Mouse (Mus musculus) ES-E14 (cell line): Measurements from ENCODE around the gene Fam198a. TPM values are rescaled to one million over a fixed set of nuclear protein-coding genes. Genes with fewer than 3 reads are reported as not detected.

ENCODE experiments used
- DNase-seq: peaks from one replicate; pipeline ENCODE4 v3.0.0-alpha.2; 2013; ENCODE audit warnings: low read depth, low spot score
- H3K27ac ChIP-seq: 2 replicates; pipeline ENCODE4 v1.5.1; 2012; ENCODE audit warnings: low read depth, mild to moderate bottlenecking, low read length, moderate library complexity, mixed read lengths; ENCODE audit not compliant: poor library complexity, insufficient read depth, severe bottlenecking
- H3K36me3 ChIP-seq: 2 replicates; pipeline ENCODE4 v1.6.1; 2012; ENCODE audit warnings: mild to moderate bottlenecking, low read length, moderate library complexity, mixed read lengths; ENCODE audit not compliant: control insufficient read depth, poor library complexity, insufficient read depth, severe bottlenecking
- H3K4me1 ChIP-seq, 2 experiments: fragments of 150-350 bp in 1 of 2; sonication (generic) in 1 of 2; 2 replicates each; pipeline ENCODE4 v1.6.1; 2012; ENCODE audit warnings: low read length in 2 of 2, mild to moderate bottlenecking in 1 of 2, mixed read lengths in 1 of 2; ENCODE audit not compliant: control insufficient read depth in 2 of 2, insufficient read depth in 2 of 2, poor library complexity in 1 of 2
- H3K4me3 ChIP-seq, 2 experiments: fragments of 150-350 bp in 1 of 2; sonication (generic) in 1 of 2; 2 replicates each; pipeline ENCODE4 v1.5.1; 2012; ENCODE audit warnings: low read length in 2 of 2, low read depth in 1 of 2, mild to moderate bottlenecking in 1 of 2, mixed read lengths in 1 of 2; ENCODE audit not compliant: insufficient read depth in 1 of 2, poor library complexity in 1 of 2, severe bottlenecking in 1 of 2
- H3K9ac ChIP-seq: 2 replicates; pipeline ENCODE4 v1.6.1; 2012; ENCODE audit warnings: low read depth, mild to moderate bottlenecking, low read length, mixed read lengths; ENCODE audit not compliant: poor library complexity, insufficient read depth, severe bottlenecking
- H3K9me3 ChIP-seq: fragments of 150-350 bp; sonication (generic); 2 replicates; pipeline ENCODE4 v1.6.1; 2012; ENCODE audit warnings: low read depth, mild to moderate bottlenecking, low read length; ENCODE audit not compliant: control insufficient read depth, insufficient read depth
- CHD2 ChIP-seq: IDR thresholded peaks from 2 replicates; pipeline ENCODE4 v1.6.1; 2014; ENCODE audit warnings: mild to moderate bottlenecking, low read depth, low read length, inconsistent platforms
- HCFC1 ChIP-seq: IDR thresholded peaks from 2 replicates; pipeline ENCODE4 v1.6.1; 2012; ENCODE audit warnings: low read length, inconsistent platforms, borderline replicate concordance; ENCODE audit not compliant: insufficient read depth
- MAFK ChIP-seq: IDR thresholded peaks from 2 replicates; pipeline ENCODE4 v1.6.1; 2014; ENCODE audit warnings: mild to moderate bottlenecking, low read depth, low read length, inconsistent platforms; ENCODE audit not compliant: insufficient read depth
- ZC3H11A ChIP-seq: IDR thresholded peaks from 2 replicates; pipeline ENCODE4 v1.6.1; 2012; ENCODE audit warnings: low read depth, mild to moderate bottlenecking, inconsistent platforms, low read length, borderline replicate concordance
- ZNF384 ChIP-seq: IDR thresholded peaks from 2 replicates; pipeline ENCODE4 v1.6.1; 2012; ENCODE audit warnings: low read depth, low read length, inconsistent platforms
- in situ Hi-C, 2 experiments: fragments of 600-800 bp; cut with MboI; formaldehyde crosslinking; loops; one replicate each; pipeline ENCODE4 v1.15.1; 2025; ENCODE audit warnings: low sequenced_read_pairs in 2 of 2, inconsistent platforms in 1 of 2; ENCODE audit not compliant: unreplicated experiment in 2 of 2
- total RNA-seq: library from RNA; depleted of rRNA; stranded (reverse); fragments of 300-350 nt; gene quantifications from 2 replicates; pipeline ENCODE4 v1.2.3, GENCODE M21; 2012

Gene Fam198a
- total RNA-seq, 1 experiment = 0.36 TPM

GRCm38 (mm10) chr9:121981046-121981445 lies 30.3 kb downstream of the Fam198a start:
- TF ChIP-seq ZNF384 (no peak), CHD2 (no peak), MAFK (no peak), ZC3H11A (no peak), HCFC1 (no peak)

GRCm38 (mm10) chr9:121981466-121982105 lies 30.8 kb downstream of the Fam198a start:
- H3K36me3 ChIP-seq = peaks cover 9% of the 10 kb centered on the region; the same call in 1 of the 2 replicates
- no peak for TF ChIP-seq CHD2
- TF ChIP-seq HCFC1 = no peak
- TF ChIP-seq ZNF384 = no peak
- no peak for TF ChIP-seq MAFK
- no peak overlapping the region for H3K27ac ChIP-seq
- in situ Hi-C loops = no loop called here
- H3K9me3 ChIP-seq = no peaks in the 10 kb centered on the region
- no peak overlapping the region for H3K4me3 ChIP-seq
- peaks cover 0 to 3% of the 10 kb centered on the region in 2 experiments; a peak in 1 of 4 replicates for H3K4me1 ChIP-seq
- no peak overlapping the region for H3K9ac ChIP-seq
- no peak for DNase-seq

More at GRCm38 (mm10) chr9:121981046-121981445, 30.3 kb downstream of the Fam198a start:
- H3K4me3 ChIP-seq = no peak overlapping the region
- H3K9me3 ChIP-seq = no peaks in the 10 kb centered on the region
- in situ Hi-C loops = no loop called here
- no peak for DNase-seq
- H3K4me1 ChIP-seq = peaks cover 0 to 3% of the 10 kb centered on the region in 2 experiments; a peak in 1 of 4 replicates
- no peak overlapping the region for H3K27ac ChIP-seq
- peaks cover 9% of the 10 kb centered on the region; the same call in 1 of the 2 replicates for H3K36me3 ChIP-seq
- no peak overlapping the region for H3K9ac ChIP-seq

- H3K27ac ChIP-seq = no peak overlapping the region
- H3K4me1 ChIP-seq = peaks cover 0 to 3% of the 10 kb centered on the region in 2 experiments; a peak in 1 of 4 replicates
- in situ Hi-C loops = no loop called here
- no peak for TF ChIP-seq MAFK
- no peak for TF ChIP-seq HCFC1
- no peak for TF ChIP-seq CHD2
- TF ChIP-seq ZNF384 = no peak
- TF ChIP-seq ZC3H11A = no peak
- H3K36me3 ChIP-seq = peaks cover 9% of the 10 kb centered on the region; the same call in 1 of the 2 replicates
- no peak for DNase-seq
- no peak overlapping the region for H3K9ac ChIP-seq
- H3K9me3 ChIP-seq = no peaks in the 10 kb centered on the region
- H3K4me3 ChIP-seq = no peak overlapping the region
Observed at GRCm38 (mm10) chr9:121982214-121982613, 31.4 kb downstream of the Fam198a start.

GRCm38 (mm10) chr9:121982665-121983064 lies 31.9 kb downstream of the Fam198a start:
- no peak overlapping the region; the same call in 1 of the 2 replicates for H3K9ac ChIP-seq
- no peak overlapping the region for H3K4me3 ChIP-seq
- in situ Hi-C loops = no loop called here
- H3K36me3 ChIP-seq = peaks cover 9% of the 10 kb centered on the region; the same call in 1 of the 2 replicates
- H3K9me3 ChIP-seq = no peaks in the 10 kb centered on the region
- H3K4me1 ChIP-seq = peaks cover 0 to 3% of the 10 kb centered on the region in 2 experiments; a peak in 1 of 4 replicates
- no peak overlapping the region for H3K27ac ChIP-seq
- no peak for DNase-seq
- TF ChIP-seq HCFC1 (no peak), ZC3H11A (no peak), ZNF384 (no peak), CHD2 (no peak), MAFK (no peak)

GRCm38 (mm10) chr9:121983504-121983903 lies 32.7 kb downstream of the Fam198a start:
- H3K36me3 ChIP-seq = peaks cover 12% of the 10 kb centered on the region; the same call in 1 of the 2 replicates
- H3K4me3 ChIP-seq = no peak overlapping the region
- in situ Hi-C loops = no loop called here
- H3K9me3 ChIP-seq = no peaks in the 10 kb centered on the region
- no peak overlapping the region for H3K27ac ChIP-seq
- H3K9ac ChIP-seq = no peak overlapping the region; the same call in 1 of the 2 replicates
- H3K4me1 ChIP-seq = peaks cover 0 to 6% of the 10 kb centered on the region in 2 experiments; a peak in 2 of 4 replicates
- TF ChIP-seq CHD2 = no peak
- TF ChIP-seq HCFC1 = no peak
- no peak for TF ChIP-seq MAFK
- TF ChIP-seq ZNF384 = no peak
- no peak for TF ChIP-seq ZC3H11A
- DNase-seq = peak; percentile 38
